Mouse (Mus musculus): ENCODE data around the gene Lrfn4. TPM values are rescaled to one million over a fixed set of nuclear protein-coding genes. Genes with fewer than 3 reads are reported as not detected.

Lrfn4 gene
- total RNA-seq (2014; rRNA removed) = 112 and 127 TPM in 2 replicates
- 17.1 and 17.2 TPM in 2 replicates for polyA plus RNA-seq (2015; fragmentation: Nextera tagmentation; extraction: Ambion mirVana)

- H3K4me1 ChIP-seq (ENCODE audit: insufficient read depth) = 0 out of 2 replicates have a peak, but pooled peaks cover 9% of the 10 kb centered on the region
- peaks cover 36% of the 10 kb centered on the region for H3K36me3 ChIP-seq (ENCODE audit: insufficient read depth)
- peak within 1 kb of the TSS; percentile 97 for H3K27ac ChIP-seq (ENCODE audit: low read depth, low read length)
- DNase-seq = peak; percentile 95
- H3K4me3 ChIP-seq (ENCODE audit: low read depth, low read length) = peak within 1 kb of the TSS; percentile 81
- 3% methylated on average over 81 of the region's 87 CpGs for WGBS
- H3K4me2 ChIP-seq (ENCODE audit: low read depth) = peak within 1 kb of the TSS; percentile 87
- no peaks in the 10 kb centered on the region for H3K27me3 ChIP-seq (ENCODE audit: insufficient read depth, low read length)
- H3K9me3 ChIP-seq (ENCODE audit: low read length) = no peaks in the 10 kb centered on the region
- TF ChIP-seq CTCF (IDR thresholded peaks at IDR 0.05; ENCODE audit: low read depth) = peak; percentile 30; the same call in 1 of the 2 replicates
- peak; percentile 95 for ATAC-seq
- H3K9ac ChIP-seq = peak within 1 kb of the TSS; percentile 98
Observed at GRCm38 (mm10) chr19:4615151-4616093, at the start of gene Lrfn4. Gene Lrfn4 (minus strand): TSS chr19:4615667.

GRCm38 (mm10) chr19:4658156-4658555, 42.7 kb upstream of the Lrfn4 start:
- DNase-seq (no peak), ATAC-seq (no peak)
- TF ChIP-seq CTCF (IDR thresholded peaks at IDR 0.05; ENCODE audit: low read depth) = no peak

GRCm38 (mm10) chr19:4646917-4647492, 31.5 kb upstream of the Lrfn4 start:
- DNase-seq (peak; percentile 32), ATAC-seq (peak; percentile 68)
- no peaks in the 10 kb centered on the region for H3K27me3 ChIP-seq (ENCODE audit: insufficient read depth, low read length)
- H3K4me1 ChIP-seq (ENCODE audit: insufficient read depth) = no peaks in the 10 kb centered on the region
- no peak overlapping the region for H3K9ac ChIP-seq
- no peak overlapping the region for H3K4me2 ChIP-seq (ENCODE audit: low read depth)
- 58% methylated on average over 11 of the region's 11 CpGs for WGBS
- H3K27ac ChIP-seq (ENCODE audit: low read depth, low read length) = no peak overlapping the region
- no peak overlapping the region for H3K4me3 ChIP-seq (ENCODE audit: low read depth, low read length)
- H3K9me3 ChIP-seq (ENCODE audit: low read length) = no peaks in the 10 kb centered on the region
- no peaks in the 10 kb centered on the region for H3K36me3 ChIP-seq (ENCODE audit: insufficient read depth)
- TF ChIP-seq CTCF (IDR thresholded peaks at IDR 0.05; ENCODE audit: low read depth) = no peak

More at GRCm38 (mm10) chr19:4658156-4658555, 42.7 kb upstream of the Lrfn4 start:
- Histone ChIP-seq H3K27me3 (ENCODE audit: insufficient read depth, low read length) (no peaks in the 10 kb centered on the region), H3K9me3 (ENCODE audit: low read length) (no peaks in the 10 kb centered on the region), H3K4me1 (ENCODE audit: insufficient read depth) (no peaks in the 10 kb centered on the region), H3K36me3 (ENCODE audit: insufficient read depth) (no peaks in the 10 kb centered on the region), H3K27ac (ENCODE audit: low read depth, low read length) (no peak overlapping the region), H3K4me3 (ENCODE audit: low read depth, low read length) (no peak overlapping the region), H3K4me2 (ENCODE audit: low read depth) (no peak overlapping the region), H3K9ac (no peak overlapping the region)
- 93% methylated on average over 5 of the region's 5 CpGs for WGBS

GRCm38 (mm10) chr19:4644271-4644670, 28.8 kb upstream of the Lrfn4 start:
- H3K36me3 ChIP-seq (ENCODE audit: insufficient read depth) = no peaks in the 10 kb centered on the region
- H3K27ac ChIP-seq (ENCODE audit: low read depth, low read length) = no peak overlapping the region
- no peak overlapping the region for H3K4me2 ChIP-seq (ENCODE audit: low read depth)
- no peak overlapping the region for H3K9ac ChIP-seq
- no peaks in the 10 kb centered on the region for H3K9me3 ChIP-seq (ENCODE audit: low read length)
- ATAC-seq (no peak), DNase-seq (peak; percentile 66)
- peak; percentile 56 for TF ChIP-seq CTCF (IDR thresholded peaks at IDR 0.05; ENCODE audit: low read depth)
- 42% methylated on average over 10 of the region's 10 CpGs for WGBS
- no peaks in the 10 kb centered on the region for H3K27me3 ChIP-seq (ENCODE audit: insufficient read depth, low read length)
- H3K4me3 ChIP-seq (ENCODE audit: low read depth, low read length) = no peak overlapping the region
- H3K4me1 ChIP-seq (ENCODE audit: insufficient read depth) = no peaks in the 10 kb centered on the region

GRCm38 (mm10) chr19:4635986-4636385, 20.5 kb upstream of the Lrfn4 start:
- TF ChIP-seq CTCF (IDR thresholded peaks at IDR 0.05; ENCODE audit: low read depth) = no peak
- H3K27ac ChIP-seq (ENCODE audit: low read depth, low read length) = no peak overlapping the region
- H3K4me1 ChIP-seq (ENCODE audit: insufficient read depth) = no peaks in the 10 kb centered on the region
- WGBS = 59% methylated on average over 4 of the region's 4 CpGs
- DNase-seq = no peak
- no peaks in the 10 kb centered on the region for H3K9me3 ChIP-seq (ENCODE audit: low read length)
- no peak overlapping the region for H3K4me2 ChIP-seq (ENCODE audit: low read depth)
- H3K9ac ChIP-seq = no peak overlapping the region
- H3K27me3 ChIP-seq (ENCODE audit: insufficient read depth, low read length) = no peaks in the 10 kb centered on the region
- ATAC-seq = no peak
- no peak overlapping the region for H3K4me3 ChIP-seq (ENCODE audit: low read depth, low read length)
- H3K36me3 ChIP-seq (ENCODE audit: insufficient read depth) = no peaks in the 10 kb centered on the region

GRCm38 (mm10) chr19:4628819-4629218, 13.4 kb upstream of the Lrfn4 start:
- H3K9me3 ChIP-seq (ENCODE audit: low read length) = no peaks in the 10 kb centered on the region
- DNase-seq (peak; percentile 87), ATAC-seq (peak; percentile 69)
- 0% methylated on average over 1 of the region's 1 CpGs for WGBS
- H3K9ac ChIP-seq = no peak overlapping the region
- peak overlapping the region; percentile 46; the same call in 1 of the 2 replicates for H3K27ac ChIP-seq (ENCODE audit: low read depth, low read length)
- TF ChIP-seq CTCF (IDR thresholded peaks at IDR 0.05; ENCODE audit: low read depth) = peak; percentile 89
- H3K4me1 ChIP-seq (ENCODE audit: insufficient read depth) = peaks cover 11% of the 10 kb centered on the region; the same call in 1 of the 2 replicates
- no peaks in the 10 kb centered on the region for H3K27me3 ChIP-seq (ENCODE audit: insufficient read depth, low read length)
- no peak overlapping the region for H3K4me3 ChIP-seq (ENCODE audit: low read depth, low read length)
- no peak overlapping the region for H3K4me2 ChIP-seq (ENCODE audit: low read depth)
- peaks cover under 1% of the 10 kb centered on the region; the same call in 1 of the 2 replicates for H3K36me3 ChIP-seq (ENCODE audit: insufficient read depth)
